Mouse (Mus musculus) central nervous system, embryonic 14 days (tissue): ENCODE data around the gene Arhgap24. TPM values are rescaled to one million over a fixed set of nuclear protein-coding genes. Genes with fewer than 3 reads are reported as not detected.

Experiments
- polyA plus RNA-seq: library from polyadenylated mRNA; depleted of rRNA; stranded (reverse); fragments of >200 nt; gene quantifications from 2 replicates; pipeline ENCODE4 v1.2.3, GENCODE M21; 2012; rRNA removed

Gene Arhgap24
- polyA plus RNA-seq: 4.6 and 8.7 TPM in 2 replicates

DNA sequence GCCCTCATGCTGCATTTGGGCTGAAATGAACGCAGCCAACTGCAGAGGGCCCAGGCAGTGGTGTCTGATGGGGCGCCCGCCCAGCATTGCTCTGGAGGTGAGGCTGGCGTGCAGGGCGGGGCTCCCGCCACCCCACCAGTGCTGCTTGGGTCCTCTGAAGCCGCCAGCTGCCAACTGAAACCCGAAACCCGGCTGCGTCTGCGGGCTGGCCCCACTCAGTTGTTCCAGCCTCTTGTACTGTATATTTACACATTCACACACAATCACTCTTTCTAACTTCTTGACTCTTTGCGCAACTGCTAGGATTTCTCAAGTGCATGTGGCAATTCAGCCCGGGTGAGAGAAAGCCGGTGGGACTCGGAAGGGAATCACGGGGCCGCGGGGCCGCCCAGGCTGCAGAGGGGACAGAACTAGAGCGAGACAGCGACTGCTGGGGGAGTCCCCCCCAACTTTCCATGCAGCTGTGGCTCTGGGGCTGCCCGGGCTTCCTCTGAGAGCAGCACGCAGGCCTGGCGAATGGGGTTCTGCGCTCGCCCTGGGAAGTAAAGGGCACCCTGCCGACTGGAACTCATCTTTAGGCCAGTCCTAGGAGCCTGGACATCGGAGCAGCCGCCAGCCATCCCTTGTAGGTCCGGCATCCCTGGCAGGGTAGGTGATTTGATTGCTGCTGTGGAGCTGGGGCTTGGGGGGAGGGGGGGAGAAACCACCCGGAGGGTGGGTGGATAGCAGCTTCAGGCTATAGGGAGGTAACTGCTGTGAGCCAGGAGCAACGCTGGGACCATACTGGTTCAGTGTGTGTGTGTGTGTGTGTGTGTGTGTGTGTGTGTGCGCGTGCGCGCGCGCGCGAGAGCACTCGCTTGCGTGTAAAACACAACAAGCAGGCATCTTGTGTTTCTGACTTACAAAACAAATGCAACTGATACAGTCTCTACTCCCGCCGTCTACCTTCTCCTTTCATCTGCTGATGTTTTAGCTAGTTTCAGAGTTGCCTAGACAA is at the start of gene Arhgap24:
Arhgap24 (plus strand) TSS at position 177 of the 997 bp plus-strand sequence.

